Comparison of ENCODE assay signal across 8 mouse cellular contexts in genomic region chr11:59663776-59664320, GRCm38 (mm10). TPM values are rescaled to one million over a fixed set of nuclear protein-coding genes. Genes with fewer than 3 reads are reported as not detected.
DNase-seq lines count a peak whose midpoint lies in the region; ATAC-seq lines count a peak whose summit lies in the region.

No protein-coding gene starts in this region.

- peak; percentile 32 for DNase-seq in adrenal gland, postnatal 10 days
- no peak for DNase-seq in adrenal gland, postnatal 4 days (ENCODE audit: low spot score in 2 of 2)
- no peak for DNase-seq in hindbrain, embryonic 10.5 days (ENCODE audit: low spot score)
- no peak for DNase-seq in liver, embryonic 13.5 days
- peak; percentile 15 for DNase-seq in yolk sac, embryonic 10.5 days (ENCODE audit: low spot score)
- no peak for DNase-seq in gastrocnemius, postnatal 14 days

- no peaks in the 10 kb centered on the region for H3K36me3 ChIP-seq in hindbrain, embryonic 10.5 days
- no peaks in the 10 kb centered on the region for H3K36me3 ChIP-seq in liver, embryonic 13.5 days

- no peak for ATAC-seq in liver, embryonic 13.5 days (ENCODE audit: low read depth)
- no peak for ATAC-seq in monocyte, adult 5-6 weeks (replicated peaks; ENCODE audit: insufficient number of reproducible peaks, low FRiP score, low TSS enrichment, poor library complexity, severe bottlenecking)

- intact Hi-C loops in gastrocnemius, postnatal 14 days (cut with DNase I; ENCODE audit: low total_unique reads), result no loop called here

- peak overlapping the region; percentile 94 for H3K4me2 ChIP-seq in liver, embryonic 13.5 days

- WGBS in hindbrain, embryonic 10.5 days, result 29% methylated on average over 3 of the region's 3 CpGs
- 43% methylated on average over 3 of the region's 3 CpGs for WGBS in liver, embryonic 13.5 days (ENCODE audit: insufficient replicate concordance)

- peak overlapping the region; percentile 84 for H3K9ac ChIP-seq in liver, embryonic 13.5 days

- peak overlapping the region; percentile 91 for H3K4me3 ChIP-seq in brown adipose tissue, adult 24 weeks (ENCODE audit: insufficient read depth, low read depth, low read length)
- peak overlapping the region; percentile 71 for H3K4me3 ChIP-seq in hindbrain, embryonic 10.5 days
- peak overlapping the region; percentile 77 for H3K4me3 ChIP-seq in liver, embryonic 13.5 days (replicated peaks)

- no peaks in the 10 kb centered on the region for H3K9me3 ChIP-seq in hindbrain, embryonic 10.5 days
- H3K9me3 ChIP-seq in liver, embryonic 13.5 days (replicated peaks), result no peaks in the 10 kb centered on the region

- H3K27me3 ChIP-seq in hindbrain, embryonic 10.5 days (ENCODE audit: insufficient read depth, poor library complexity, severe bottlenecking), result peaks cover 9% of the 10 kb centered on the region
- peaks cover 11% of the 10 kb centered on the region; the same call in 1 of the 2 replicates for H3K27me3 ChIP-seq in liver, embryonic 13.5 days

- H3K27ac ChIP-seq in brown adipose tissue, adult 24 weeks (replicated peaks; ENCODE audit: low read depth, low read length), result peak overlapping the region; percentile 89
- no peak overlapping the region for H3K27ac ChIP-seq in hindbrain, embryonic 10.5 days
- no peak overlapping the region for H3K27ac ChIP-seq in liver, embryonic 13.5 days

- H3K4me1 ChIP-seq in brown adipose tissue, adult 24 weeks (ENCODE audit: control insufficient read depth, insufficient read depth, insufficient read length, low read length), result peaks cover 21% of the 10 kb centered on the region
- peaks cover 40% of the 10 kb centered on the region for H3K4me1 ChIP-seq in hindbrain, embryonic 10.5 days (replicated peaks)
- peaks cover 49% of the 10 kb centered on the region for H3K4me1 ChIP-seq in liver, embryonic 13.5 days (replicated peaks)

RNA-seq across cellular contexts. Expression of gene Mprip, which starts 2.7 kb away (rescaled TPM):
- 100 to 1,000 TPM; 216 to 263 TPM for total RNA-seq in adrenal gland, postnatal 10 days (2021)
- total RNA-seq in adrenal gland, postnatal 4 days (2021), result 100 to 1,000 TPM; 235 to 240 TPM
- 83.7 and 89.7 TPM in 2 replicates for polyA plus RNA-seq in brown adipose tissue, adult 24 weeks (2012; ENCODE audit: insufficient read depth, insufficient read length, missing spikeins)
- polyA plus RNA-seq in hindbrain, embryonic 10.5 days (2016; fragmentation: Nextera tagmentation; extraction: Ambion mirVana), result 28.6 and 32.2 TPM in 2 replicates
- 10.7 and 11.8 TPM in 2 replicates for polyA plus RNA-seq in liver, embryonic 13.5 days (2015; fragmentation: Nextera tagmentation; extraction: Ambion mirVana)
- 38.2 to 66.7 TPM (median 55.7 TPM) in 3 replicates for total RNA-seq in monocyte, adult 5-6 weeks (2017)
- total RNA-seq in gastrocnemius, postnatal 14 days (2021), result 100 to 1,000 TPM in 1 of 2 experiments, 10 to 100 TPM in 1; 94.7 to 120 TPM

Comparison
In these comparisons a context has a peak if more than half of its experiments do, and no peak if none do; other contexts are left out.
1. DNase-seq: peak in adrenal gland, postnatal 10 days (single experiment) and yolk sac, embryonic 10.5 days (single experiment); none in adrenal gland, postnatal 4 days (0 of 2), hindbrain, embryonic 10.5 days (single experiment), liver, embryonic 13.5 days (single experiment) and gastrocnemius, postnatal 14 days (single experiment).
2. Peak in every context shown above with its lines, with median percentiles within 50 percentile points of each other: H3K4me3 ChIP-seq.